Mouse (Mus musculus) myocyte (in vitro differentiated cells): Measurements from ENCODE around the gene Adcy6. TPM values are rescaled to one million over a fixed set of nuclear protein-coding genes. Genes with fewer than 3 reads are reported as not detected.

Experiments
- H3K27me3 ChIP-seq: one replicate; pipeline ENCODE4 v1.6.1; 2011; ENCODE audit not compliant: control insufficient read depth, insufficient read depth, insufficient read length
- H3K36me3 ChIP-seq: one replicate; pipeline ENCODE4 v1.6.1; 2011; ENCODE audit not compliant: control insufficient read depth, insufficient read depth
- H3K4me2 ChIP-seq: one replicate; pipeline ENCODE4 v1.6.1; 2011; ENCODE audit warnings: low read depth, control low read depth
- H3K4me3 ChIP-seq: one replicate; pipeline ENCODE4 v1.5.1; 2011; ENCODE audit warnings: mild to moderate bottlenecking, control low read depth, moderate library complexity
- H3K79me2 ChIP-seq: one replicate; pipeline ENCODE4 v1.6.1; 2011; ENCODE audit not compliant: control insufficient read depth, insufficient read depth
- H3ac ChIP-seq: one replicate; pipeline ENCODE4 v1.6.1; 2011; ENCODE audit not compliant: control insufficient read depth, insufficient read length
- CEBPB ChIP-seq: IDR thresholded peaks from 2 replicates; pipeline ENCODE4 v1.6.1; 2011; ENCODE audit warnings: mild to moderate bottlenecking, moderate library complexity; ENCODE audit not compliant: poor library complexity, insufficient read depth, severe bottlenecking
- E2F4 ChIP-seq: IDR thresholded peaks from one replicate; pipeline ENCODE4 v1.6.1; 2011; ENCODE audit warnings: mild to moderate bottlenecking, control low read depth, moderate library complexity; ENCODE audit not compliant: insufficient read depth
- MAX ChIP-seq: IDR thresholded peaks from one replicate; pipeline ENCODE4 v1.6.1; 2011; ENCODE audit warnings: low read depth, mild to moderate bottlenecking, control low read depth
- MYOD1 ChIP-seq, 3 experiments: IDR thresholded peaks; one replicate each; pipeline ENCODE4 v1.6.1; 2011; ENCODE audit warnings: control low read depth in 2 of 3, low read depth in 2 of 3, mild to moderate bottlenecking in 2 of 3, moderate library complexity in 1 of 3; ENCODE audit not compliant: insufficient read length in 2 of 3, control insufficient read depth in 1 of 3
- MYOG ChIP-seq, 3 experiments: IDR thresholded peaks; one replicate each; pipeline ENCODE4 v1.6.1; 2011; ENCODE audit warnings: control low read depth in 2 of 3, low read depth in 2 of 3, mild to moderate bottlenecking in 2 of 3; ENCODE audit not compliant: insufficient read length in 2 of 3, control insufficient read depth in 1 of 3, insufficient read depth in 1 of 3
- POLR2A ChIP-seq: IDR thresholded peaks from one replicate; pipeline ENCODE4 v1.6.1; 2011; ENCODE audit warnings: low read depth, mild to moderate bottlenecking, control low read depth, moderate library complexity; ENCODE audit not compliant: insufficient read length
- POLR2AphosphoS2 ChIP-seq: IDR thresholded peaks from one replicate; pipeline ENCODE4 v1.6.1; 2011; ENCODE audit warnings: low read depth, control low read depth; ENCODE audit not compliant: insufficient read length
- REST ChIP-seq: IDR thresholded peaks from one replicate; pipeline ENCODE4 v1.6.1; 2011; ENCODE audit warnings: mild to moderate bottlenecking, control low read depth, moderate library complexity; ENCODE audit not compliant: insufficient read depth, insufficient read length
- SRF ChIP-seq: IDR thresholded peaks from one replicate; pipeline ENCODE4 v1.6.1; 2011; ENCODE audit warnings: low read depth; ENCODE audit not compliant: control insufficient read depth, insufficient read length
- TCF12 ChIP-seq: IDR thresholded peaks from one replicate; pipeline ENCODE4 v1.6.1; 2011; ENCODE audit warnings: mild to moderate bottlenecking, control low read depth; ENCODE audit not compliant: poor library complexity, insufficient read depth, severe bottlenecking
- TCF3 ChIP-seq: IDR thresholded peaks from one replicate; pipeline ENCODE4 v1.6.1; 2011; ENCODE audit warnings: low read depth, control low read depth; ENCODE audit not compliant: insufficient read length
- USF1 ChIP-seq: IDR thresholded peaks from one replicate; pipeline ENCODE4 v1.6.1; 2011; ENCODE audit warnings: low read depth, mild to moderate bottlenecking, control low read depth, moderate library complexity
- polyA plus RNA-seq: library from polyadenylated mRNA; unstranded; fragments of >200 nt; fragmentation: generic; extraction: Trizol; gene quantifications from one replicate; pipeline ENCODE4 v1.2.1, GENCODE M21; 2012; ENCODE audit warnings: missing spikeins

Adcy6 gene
- polyA plus RNA-seq, 1 experiment: 32.4 TPM

GRCm38 (mm10) chr15:98596609-98597008 lies 13.3 kb downstream of the Adcy6 start:
- H3ac ChIP-seq: no peak overlapping the region
- no peak overlapping the region for H3K4me2 ChIP-seq
- no peak overlapping the region for H3K4me3 ChIP-seq
- peaks cover 4% of the 10 kb centered on the region for H3K79me2 ChIP-seq
- peaks cover 15% of the 10 kb centered on the region for H3K36me3 ChIP-seq
- H3K27me3 ChIP-seq: no peaks in the 10 kb centered on the region
- no peak for TF ChIP-seq POLR2A

- Histone ChIP-seq H3K79me2 (no peaks in the 10 kb centered on the region), H3K36me3 (peaks cover 15% of the 10 kb centered on the region), H3ac (no peak overlapping the region), H3K4me3 (no peak overlapping the region), H3K27me3 (no peaks in the 10 kb centered on the region), H3K4me2 (peak overlapping the region; percentile 47)
- no peak for TF ChIP-seq USF1
- TF ChIP-seq REST: no peak
- TF ChIP-seq MAX: no peak
- TF ChIP-seq E2F4: no peak
- no peak for TF ChIP-seq CEBPB
- TF ChIP-seq TCF12: no peak
- no peak for TF ChIP-seq SRF
- TF ChIP-seq POLR2A: no peak
- TF ChIP-seq MYOD1 (IDR thresholded peaks at IDR 0.05; ENCODE audit: control insufficient read depth in 1 of 3, insufficient read length in 2 of 3, low read depth in 2 of 3): no peak
- no peak for TF ChIP-seq POLR2AphosphoS2
These were observed 14.8 kb downstream of the Adcy6 start for GRCm38 (mm10) chr15:98595049-98595448.

GRCm38 (mm10) chr15:98594193-98594592 lies 15.7 kb downstream of the Adcy6 start:
- peak overlapping the region; percentile 47 for H3K4me2 ChIP-seq
- H3K27me3 ChIP-seq: no peaks in the 10 kb centered on the region
- H3K36me3 ChIP-seq: peaks cover 15% of the 10 kb centered on the region
- TF ChIP-seq POLR2A (no peak), MYOD1 (IDR thresholded peaks at IDR 0.05; ENCODE audit: control insufficient read depth in 1 of 3, insufficient read length in 2 of 3, low read depth in 2 of 3) (no peak), MYOG (IDR thresholded peaks at IDR 0.05; ENCODE audit: control insufficient read depth in 1 of 3, insufficient read depth in 1 of 3, insufficient read length in 2 of 3, low read depth in 2 of 3) (no peak), USF1 (no peak)
- no peak overlapping the region for H3ac ChIP-seq
- no peaks in the 10 kb centered on the region for H3K79me2 ChIP-seq
- no peak overlapping the region for H3K4me3 ChIP-seq

DNA sequence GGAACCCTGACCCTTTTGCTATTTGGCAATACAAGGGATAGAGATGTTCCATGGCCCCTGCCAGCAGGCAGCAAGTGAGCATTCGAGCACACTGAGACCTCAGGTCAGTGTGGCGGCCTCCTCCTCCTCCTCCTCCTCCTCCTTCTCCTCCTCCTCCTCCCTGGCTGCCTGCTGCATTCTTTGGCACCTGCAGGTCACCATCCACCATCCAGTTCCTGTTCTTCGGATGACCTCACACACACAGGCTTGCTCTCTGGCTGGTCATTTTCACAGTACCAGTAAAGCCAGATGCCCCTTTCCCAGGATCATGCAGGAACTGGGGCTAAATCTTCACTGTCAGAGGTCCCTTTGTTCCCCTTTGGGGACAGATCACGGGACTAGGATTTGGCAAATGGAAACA lies 18.5 kb downstream of the Adcy6 start:
- peaks cover 7% of the 10 kb centered on the region for H3K36me3 ChIP-seq
- TF ChIP-seq MAX (no peak), TCF3 (no peak), CEBPB (no peak), USF1 (no peak), SRF (no peak)
- no peaks in the 10 kb centered on the region for H3K27me3 ChIP-seq
- no peaks in the 10 kb centered on the region for H3K79me2 ChIP-seq
- no peak overlapping the region for H3K4me2 ChIP-seq
- no peak overlapping the region for H3ac ChIP-seq
- no peak overlapping the region for H3K4me3 ChIP-seq

GRCm38 (mm10) chr15:98589640-98590336 lies 20.1 kb downstream of the Adcy6 start:
- Histone ChIP-seq H3K79me2 (no peaks in the 10 kb centered on the region), H3K4me3 (no peak overlapping the region), H3K27me3 (no peaks in the 10 kb centered on the region), H3ac (no peak overlapping the region), H3K4me2 (no peak overlapping the region), H3K36me3 (peaks cover 7% of the 10 kb centered on the region)
- TF ChIP-seq POLR2AphosphoS2: no peak
- TF ChIP-seq REST: no peak
- TF ChIP-seq SRF: no peak
- TF ChIP-seq CEBPB: no peak
- TF ChIP-seq USF1: no peak
- TF ChIP-seq E2F4: no peak
- no peak for TF ChIP-seq TCF12
- TF ChIP-seq MYOG (IDR thresholded peaks at IDR 0.05; ENCODE audit: control insufficient read depth in 1 of 3, insufficient read depth in 1 of 3, insufficient read length in 2 of 3, low read depth in 2 of 3): no peak
- TF ChIP-seq MYOD1 (IDR thresholded peaks at IDR 0.05; ENCODE audit: control insufficient read depth in 1 of 3, insufficient read length in 2 of 3, low read depth in 2 of 3): no peak
- no peak for TF ChIP-seq TCF3
- no peak for TF ChIP-seq MAX
- TF ChIP-seq POLR2A: no peak
